Mouse (Mus musculus) MEL (cell line): ENCODE measurements around the gene Hmx2. TPM values are rescaled to one million over a fixed set of nuclear protein-coding genes. Genes with fewer than 3 reads are reported as not detected.

Experiments
- DNase-seq: peaks from one replicate; pipeline ENCODE4 v3.0.0; 2011; ENCODE audit warnings: low read depth, low spot score
- H3K27ac ChIP-seq: 2 replicates; pipeline ENCODE4 v1.5.1; 2012; ENCODE audit warnings: low read depth, mild to moderate bottlenecking, control low read depth, low read length, moderate library complexity; ENCODE audit not compliant: control insufficient read depth
- H3K27me3 ChIP-seq, 2 experiments: fragments of 150-350 bp in 1 of 2; sonication (generic) in 1 of 2; 2 replicates each; pipeline ENCODE4 v1.6.1; 2012; ENCODE audit warnings: low read length in 2 of 2, mild to moderate bottlenecking in 2 of 2, improper control_type of control experiment in 1 of 2, moderate library complexity in 1 of 2; ENCODE audit not compliant: insufficient read depth in 2 of 2, control insufficient read depth in 1 of 2
- H3K36me3 ChIP-seq, 2 experiments: 2 replicates each; pipeline ENCODE4 v1.6.1; 2012 to 2014; ENCODE audit warnings: low read length in 2 of 2, improper control_type of control experiment in 1 of 2, inconsistent platforms in 1 of 2, mild to moderate bottlenecking in 1 of 2; ENCODE audit not compliant: insufficient read depth in 2 of 2, control insufficient read depth in 1 of 2
- H3K4me1 ChIP-seq, 2 experiments: fragments of 150-350 bp in 1 of 2; sonication (generic) in 1 of 2; 2 replicates each; pipeline ENCODE4 v1.6.1; 2012; ENCODE audit warnings: low read length in 2 of 2, improper control_type of control experiment in 1 of 2, mild to moderate bottlenecking in 1 of 2; ENCODE audit not compliant: insufficient read depth in 2 of 2, control insufficient read depth in 1 of 2
- H3K4me3 ChIP-seq, 2 experiments: fragments of 150-350 bp in 1 of 2; sonication (generic) in 1 of 2; 2 replicates each; pipeline ENCODE4 v1.5.1; 2012; ENCODE audit warnings: low read depth in 2 of 2, low read length in 2 of 2, mild to moderate bottlenecking in 2 of 2, moderate library complexity in 2 of 2, control low read depth in 1 of 2, improper control_type of control experiment in 1 of 2; ENCODE audit not compliant: control insufficient read depth in 1 of 2, insufficient read depth in 1 of 2
- H3K79me2 ChIP-seq: 2 replicates; pipeline ENCODE4 v1.6.1; 2012; ENCODE audit warnings: mild to moderate bottlenecking, low read length, moderate library complexity; ENCODE audit not compliant: control insufficient read depth, poor library complexity, insufficient read depth
- H3K9ac ChIP-seq: 2 replicates; pipeline ENCODE4 v1.6.1; 2012; ENCODE audit warnings: low read depth, mild to moderate bottlenecking, control low read depth, low read length, moderate library complexity; ENCODE audit not compliant: control insufficient read depth, poor library complexity, severe bottlenecking
- H3K9me3 ChIP-seq: fragments of 150-350 bp; sonication (generic); replicated peaks from 2 replicates; pipeline ENCODE4 v1.6.1; 2012; ENCODE audit warnings: mild to moderate bottlenecking, low read length, improper control_type of control experiment, moderate library complexity; ENCODE audit not compliant: insufficient read depth
- CHD2 ChIP-seq: IDR thresholded peaks from 2 replicates; pipeline ENCODE4 v1.6.1; 2011; ENCODE audit warnings: low read length, improper control_type of control experiment
- ELF1 ChIP-seq: IDR thresholded peaks from 2 replicates; pipeline ENCODE4 v1.6.1; 2014; ENCODE audit warnings: low read depth, mild to moderate bottlenecking, inconsistent platforms, low read length, improper control_type of control experiment, moderate library complexity
- HCFC1 ChIP-seq: IDR thresholded peaks from 2 replicates; pipeline ENCODE4 v1.6.1; 2012; ENCODE audit warnings: low read depth, mild to moderate bottlenecking, inconsistent platforms, low read length, improper control_type of control experiment, moderate library complexity
- KAT2A ChIP-seq: conservative IDR thresholded peaks from 2 replicates; pipeline ENCODE4 v1.6.1; 2012; ENCODE audit warnings: low read depth, low read length, improper control_type of control experiment, inconsistent platforms
- MEF2A ChIP-seq: IDR thresholded peaks from 2 replicates; pipeline ENCODE4 v1.6.1; 2014; ENCODE audit warnings: low read depth, mild to moderate bottlenecking, inconsistent platforms, low read length, improper control_type of control experiment; ENCODE audit not compliant: poor library complexity, insufficient replicate concordance, severe bottlenecking; ENCODE audit errors: extremely low read depth
- MXI1 ChIP-seq: IDR thresholded peaks from 2 replicates; pipeline ENCODE4 v1.6.1; 2011; ENCODE audit warnings: mild to moderate bottlenecking, low read depth, low read length, improper control_type of control experiment
- MYB ChIP-seq: IDR thresholded peaks from 2 replicates; pipeline ENCODE4 v1.6.1; 2011; ENCODE audit warnings: mild to moderate bottlenecking, low read depth, low read length, improper control_type of control experiment
- NELFE ChIP-seq: IDR thresholded peaks from 2 replicates; pipeline ENCODE4 v1.6.1; 2011; ENCODE audit warnings: low read depth, low read length, improper control_type of control experiment
- NRF1 ChIP-seq: IDR thresholded peaks from 2 replicates; pipeline ENCODE4 v1.6.1; 2014; ENCODE audit warnings: low read depth, mild to moderate bottlenecking, inconsistent platforms, low read length, improper control_type of control experiment, moderate library complexity; ENCODE audit not compliant: poor library complexity, insufficient read depth, severe bottlenecking
- POLR2AphosphoS2 ChIP-seq: IDR thresholded peaks from 2 replicates; pipeline ENCODE4 v1.6.1; 2011; ENCODE audit warnings: low read length, improper control_type of control experiment
- POLR2AphosphoS5 ChIP-seq: IDR thresholded peaks from 2 replicates; pipeline ENCODE4 v1.6.1; 2012; ENCODE audit warnings: low read depth, borderline replicate concordance, mild to moderate bottlenecking, inconsistent platforms, low read length, moderate library complexity, mixed read lengths
- RCOR1 ChIP-seq: IDR thresholded peaks from 2 replicates; pipeline ENCODE4 v1.6.1; 2012; ENCODE audit warnings: low read depth, mild to moderate bottlenecking, inconsistent platforms, low read length, improper control_type of control experiment
- SIN3A ChIP-seq: IDR thresholded peaks from 2 replicates; pipeline ENCODE4 v1.6.1; 2012; ENCODE audit warnings: low read length, improper control_type of control experiment, inconsistent platforms
- SMC3 ChIP-seq: IDR thresholded peaks from 2 replicates; pipeline ENCODE4 v1.6.1; 2011; ENCODE audit warnings: low read depth, low read length, improper control_type of control experiment
- TBP ChIP-seq: IDR thresholded peaks from 2 replicates; pipeline ENCODE4 v1.8.0; 2011; ENCODE audit warnings: low read depth, low read length, improper control_type of control experiment
- USF2 ChIP-seq, 2 experiments: IDR thresholded peaks; 2 replicates each; pipeline ENCODE4 v1.6.1; 2011 to 2012; ENCODE audit warnings: improper control_type of control experiment in 2 of 2, low read length in 2 of 2, borderline replicate concordance in 1 of 2, inconsistent platforms in 1 of 2, low read depth in 1 of 2, mild to moderate bottlenecking in 1 of 2; ENCODE audit not compliant: insufficient read depth in 1 of 2
- ZC3H11A ChIP-seq: IDR thresholded peaks from 2 replicates; pipeline ENCODE4 v1.6.1; 2012; ENCODE audit warnings: low read depth, mild to moderate bottlenecking, inconsistent platforms, low read length, improper control_type of control experiment
- ZNF384 ChIP-seq: IDR thresholded peaks from 2 replicates; pipeline ENCODE4 v1.6.1; 2012; ENCODE audit warnings: low read depth, mild to moderate bottlenecking, inconsistent platforms, low read length, improper control_type of control experiment
- polyA plus RNA-seq, 2 experiments: library from polyadenylated mRNA; stranded (reverse) in 1 of 2; unstranded in 1 of 2; fragments of >175 nt in 1 of 2; fragments of >200 nt in 1 of 2; gene quantifications; 2 replicates each; pipeline versions ENCODE4 v1.2.1 to v1.2.4; 2012; ENCODE audit warnings: low replicate concordance in 2 of 2, low read depth in 1 of 2; ENCODE audit not compliant: insufficient read length in 2 of 2, insufficient read depth in 1 of 2, missing spikeins in 1 of 2
- total RNA-seq: library from RNA; depleted of rRNA; stranded (reverse); fragments of 300-350 nt; gene quantifications from 2 replicates; pipeline ENCODE4 v1.2.3, GENCODE M21; 2012

Hmx2 gene
- total and polyA plus RNA-seq, 3 experiments, result 1.9 to 6.4 TPM; not detected in 1

- no peak overlapping the region for H3K27ac ChIP-seq
- TF ChIP-seq ZNF384 (no peak), HCFC1 (no peak), ELF1 (no peak), MXI1 (no peak), SIN3A (no peak), MEF2A (no peak), KAT2A (no peak), NELFE (no peak), MYB (no peak), RCOR1 (no peak), POLR2AphosphoS5 (no peak), TBP (no peak), NRF1 (no peak), POLR2AphosphoS2 (no peak), USF2 (IDR thresholded peaks at IDR 0.05; ENCODE audit: borderline replicate concordance in 1 of 2, insufficient read depth in 1 of 2, low read depth in 1 of 2, low read length in 2 of 2) (no peak), SMC3 (no peak)
- no peak for DNase-seq
- H3K36me3 ChIP-seq, result no peaks in the 10 kb centered on the region
- no peak overlapping the region for H3K9ac ChIP-seq
- no peaks in the 10 kb centered on the region for H3K79me2 ChIP-seq
- H3K4me3 ChIP-seq, result no peak overlapping the region
- no peaks in the 10 kb centered on the region for H3K4me1 ChIP-seq
- H3K27me3 ChIP-seq, result no peaks in the 10 kb centered on the region
- no peaks in the 10 kb centered on the region for H3K9me3 ChIP-seq
These were observed 3.7 kb upstream of the Hmx2 start for GRCm38 (mm10) chr7:131544871-131545270.

- Histone ChIP-seq H3K4me3 (no peak overlapping the region), H3K36me3 (no peaks in the 10 kb centered on the region), H3K4me1 (no peaks in the 10 kb centered on the region), H3K27ac (no peak overlapping the region), H3K9me3 (no peaks in the 10 kb centered on the region), H3K27me3 (no peaks in the 10 kb centered on the region), H3K79me2 (no peaks in the 10 kb centered on the region), H3K9ac (no peak overlapping the region)
- TF ChIP-seq ZC3H11A (no peak), USF2 (IDR thresholded peaks at IDR 0.05; ENCODE audit: borderline replicate concordance in 1 of 2, insufficient read depth in 1 of 2, low read depth in 1 of 2, low read length in 2 of 2) (no peak), CHD2 (no peak)
- DNase-seq, result no peak
These were observed 2.7 kb upstream of the Hmx2 start for GRCm38 (mm10) chr7:131545701-131546385.
